13 mouse cellular contexts compared by ENCODE assay signal in the genomic region with DNA sequence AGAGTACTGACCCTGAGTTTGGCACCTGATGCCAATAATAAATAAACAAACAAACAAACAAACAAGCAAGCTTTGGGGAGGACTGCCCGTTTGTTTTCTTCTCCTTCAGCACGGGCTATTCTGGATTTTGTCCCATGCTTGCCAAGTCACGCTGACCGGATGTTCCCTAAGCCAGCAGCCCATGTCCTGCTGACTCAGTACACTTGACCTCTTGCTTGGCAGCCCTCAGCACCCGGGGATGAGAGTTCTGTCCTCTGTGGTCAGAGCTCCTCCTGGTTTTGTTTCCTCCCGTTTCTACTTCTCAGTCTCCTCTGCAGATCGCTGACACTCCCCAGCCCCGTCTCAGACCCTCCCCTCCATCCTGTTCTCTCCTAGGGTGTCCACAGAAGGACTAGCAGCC. TPM values are rescaled to one million over a fixed set of nuclear protein-coding genes. Genes with fewer than 3 reads are reported as not detected.
DNase-seq lines count a peak whose midpoint lies in the region; ATAC-seq and TF ChIP-seq lines count a peak whose summit lies in the region.
"Had no signal": no experiment of that assay in that cellular context is flagged by ENCODE, and none has a peak within 500 bp of the region (broad histone marks: within the 10 kb centered on the region; RNA-seq: fewer than 3 reads in every experiment).

No protein-coding gene starts in this region.

- TF ChIP-seq CTCF in stomach, postnatal 0 days (IDR thresholded peaks at IDR 0.05; ENCODE audit: low read depth): no peak

- ATAC-seq in embryonic facial prominence, embryonic 15.5 days (ENCODE audit: insufficient number of reproducible peaks, low FRiP score, low TSS enrichment, low read depth): 0 out of 2 replicates have a peak, but pooled peaks have one; percentile 11
- ATAC-seq in stomach, postnatal 0 days (ENCODE audit: low FRiP score, low TSS enrichment): 0 out of 2 replicates have a peak, but pooled peaks have one; percentile 45
- ATAC-seq in intestine, embryonic 15.5 days: no peak
- ATAC-seq: CD4-positive, CD25-positive, alpha-beta regulatory T cell, adult 4 months; midbrain, embryonic 16.5 days had no signal

- no peaks in the 10 kb centered on the region for H3K9me3 ChIP-seq in embryonic facial prominence, embryonic 15.5 days (replicated peaks)
- H3K9me3 ChIP-seq in embryonic facial prominence, embryonic 10.5 days: no peaks in the 10 kb centered on the region
- H3K9me3 ChIP-seq in stomach, postnatal 0 days (ENCODE audit: control insufficient read depth, low read length): no peaks in the 10 kb centered on the region
- H3K9me3 ChIP-seq in intestine, embryonic 15.5 days: no peaks in the 10 kb centered on the region
- H3K9me3 ChIP-seq: embryonic facial prominence, embryonic 13.5 days; hindbrain, embryonic 12.5 days; limb, embryonic 12.5 days had no signal

- no peaks in the 10 kb centered on the region for H3K27me3 ChIP-seq in embryonic facial prominence, embryonic 15.5 days
- peaks cover 14% of the 10 kb centered on the region; the same call in 1 of the 2 replicates for H3K27me3 ChIP-seq in embryonic facial prominence, embryonic 10.5 days (replicated peaks; ENCODE audit: low read depth, poor library complexity, severe bottlenecking)
- H3K27me3 ChIP-seq in stomach, postnatal 0 days (ENCODE audit: control insufficient read depth, insufficient read depth, low read length): no peaks in the 10 kb centered on the region
- H3K27me3 ChIP-seq in intestine, embryonic 15.5 days (replicated peaks): no peaks in the 10 kb centered on the region
- H3K27me3 ChIP-seq: embryonic facial prominence, embryonic 13.5 days had no signal

- H3K27ac ChIP-seq in embryonic facial prominence, embryonic 15.5 days (replicated peaks): no peak overlapping the region
- no peak overlapping the region for H3K27ac ChIP-seq in embryonic facial prominence, embryonic 10.5 days (replicated peaks)
- no peak overlapping the region for H3K27ac ChIP-seq in stomach, postnatal 0 days (replicated peaks)
- H3K27ac ChIP-seq in intestine, embryonic 15.5 days: no peak overlapping the region
- H3K27ac ChIP-seq: embryonic facial prominence, embryonic 13.5 days; hindbrain, embryonic 12.5 days; limb, embryonic 12.5 days had no signal

- H3K4me1 ChIP-seq in embryonic facial prominence, embryonic 15.5 days: peaks cover 12% of the 10 kb centered on the region; the same call in 1 of the 2 replicates
- peaks cover 9% of the 10 kb centered on the region for H3K4me1 ChIP-seq in embryonic facial prominence, embryonic 10.5 days
- H3K4me1 ChIP-seq in stomach, postnatal 0 days (replicated peaks; ENCODE audit: control insufficient read depth, insufficient read depth): 0 out of 2 replicates have a peak, but pooled peaks cover 2% of the 10 kb centered on the region
- H3K4me1 ChIP-seq in intestine, embryonic 15.5 days (replicated peaks): no peaks in the 10 kb centered on the region; the same call in 1 of the 2 replicates
- H3K4me1 ChIP-seq: hindbrain, embryonic 12.5 days had no signal

- H3K4me2 ChIP-seq in embryonic facial prominence, embryonic 15.5 days (replicated peaks): no peak overlapping the region
- H3K4me2 ChIP-seq in stomach, postnatal 0 days (replicated peaks; ENCODE audit: low read depth): no peak overlapping the region
- H3K4me2 ChIP-seq in intestine, embryonic 15.5 days (replicated peaks): no peak overlapping the region
- H3K4me2 ChIP-seq: embryonic facial prominence, embryonic 13.5 days; hindbrain, embryonic 12.5 days; limb, embryonic 12.5 days had no signal

- no peaks in the 10 kb centered on the region for H3K36me3 ChIP-seq in embryonic facial prominence, embryonic 15.5 days
- no peaks in the 10 kb centered on the region for H3K36me3 ChIP-seq in embryonic facial prominence, embryonic 10.5 days (replicated peaks)
- H3K36me3 ChIP-seq in stomach, postnatal 0 days (ENCODE audit: control insufficient read depth, insufficient read depth, low read length): no peaks in the 10 kb centered on the region
- H3K36me3 ChIP-seq in intestine, embryonic 15.5 days: no peaks in the 10 kb centered on the region
- H3K36me3 ChIP-seq: embryonic facial prominence, embryonic 13.5 days; hindbrain, embryonic 12.5 days; limb, embryonic 12.5 days had no signal

- no peak for DNase-seq in embryonic facial prominence, embryonic 10.5 days (ENCODE audit: low spot score)
- DNase-seq in lung, postnatal 10 days: peak; percentile 32
- DNase-seq in lung, postnatal 14 days: no peak
- DNase-seq in gastrocnemius, postnatal 25 days: peak; percentile 71
- no peak for DNase-seq in stomach, postnatal 0 days (ENCODE audit: low spot score)
- DNase-seq in left cerebral cortex, adult 9 months (ENCODE audit: low spot score in 2 of 2): no peak

- no peak for TF ChIP-seq EP300 in stomach, postnatal 0 days (optimal IDR thresholded peaks at IDR 0.05)

- 85% methylated on average over 8 of the region's 8 CpGs for WGBS in embryonic facial prominence, embryonic 15.5 days
- WGBS in embryonic facial prominence, embryonic 10.5 days: 85% methylated on average over 8 of the region's 8 CpGs
- WGBS in stomach, postnatal 0 days: 65% methylated on average over 8 of the region's 8 CpGs
- 73% methylated on average over 8 of the region's 8 CpGs for WGBS in intestine, embryonic 15.5 days

- H3K9ac ChIP-seq in embryonic facial prominence, embryonic 15.5 days: no peak overlapping the region
- no peak overlapping the region for H3K9ac ChIP-seq in stomach, postnatal 0 days (ENCODE audit: low read length)
- H3K9ac ChIP-seq in intestine, embryonic 15.5 days: no peak overlapping the region
- H3K9ac ChIP-seq: hindbrain, embryonic 12.5 days; limb, embryonic 12.5 days had no signal

- no peak overlapping the region for H3K4me3 ChIP-seq in embryonic facial prominence, embryonic 15.5 days (replicated peaks)
- no peak overlapping the region for H3K4me3 ChIP-seq in embryonic facial prominence, embryonic 10.5 days
- no peak overlapping the region for H3K4me3 ChIP-seq in stomach, postnatal 0 days (ENCODE audit: low read depth, low read length)
- H3K4me3 ChIP-seq in intestine, embryonic 15.5 days (replicated peaks): no peak overlapping the region
- H3K4me3 ChIP-seq: embryonic facial prominence, embryonic 13.5 days; hindbrain, embryonic 12.5 days; limb, embryonic 12.5 days had no signal

RNA-seq across cellular contexts. Expression of gene Ece1, which starts 24.2 kb away (rescaled TPM):
- polyA plus RNA-seq in embryonic facial prominence, embryonic 15.5 days (2015; fragmentation: Nextera tagmentation; extraction: Ambion mirVana): 65.5 and 74.6 TPM in 2 replicates
- 46.6 and 54.5 TPM in 2 replicates for polyA plus RNA-seq in embryonic facial prominence, embryonic 10.5 days (2016; fragmentation: Nextera tagmentation; extraction: Ambion mirVana)
- total RNA-seq in gastrocnemius, postnatal 25 days (2021): 10 to 100 TPM; 47.6 to 54.2 TPM
- 22.9 and 29.8 TPM in 2 replicates for polyA plus RNA-seq in stomach, postnatal 0 days (2015; fragmentation: Nextera tagmentation; extraction: Ambion mirVana)
- polyA plus RNA-seq in intestine, embryonic 15.5 days (2015; fragmentation: Nextera tagmentation; extraction: Ambion mirVana): 56.0 and 60.1 TPM in 2 replicates

RNA-seq across cellular contexts. Expression of gene Alpl, which starts 41.6 kb away (rescaled TPM):
- 155 and 160 TPM in 2 replicates for polyA plus RNA-seq in embryonic facial prominence, embryonic 15.5 days (2015; fragmentation: Nextera tagmentation; extraction: Ambion mirVana)
- polyA plus RNA-seq in embryonic facial prominence, embryonic 10.5 days (2016; fragmentation: Nextera tagmentation; extraction: Ambion mirVana): 12.9 and 18.7 TPM in 2 replicates
- total RNA-seq in gastrocnemius, postnatal 25 days (2021): 10 to 100 TPM; 13.1 to 14.4 TPM
- 2.0 and 2.5 TPM in 2 replicates for polyA plus RNA-seq in stomach, postnatal 0 days (2015; fragmentation: Nextera tagmentation; extraction: Ambion mirVana)
- 3.8 and 4.6 TPM in 2 replicates for polyA plus RNA-seq in intestine, embryonic 15.5 days (2015; fragmentation: Nextera tagmentation; extraction: Ambion mirVana)

Comparison
In these comparisons a context has a peak if more than half of its experiments do, and no peak if none do; other contexts are left out.
1. DNase-seq: peak in lung, postnatal 10 days (single experiment) and gastrocnemius, postnatal 25 days (single experiment); none in embryonic facial prominence, embryonic 10.5 days (single experiment), lung, postnatal 14 days (single experiment), stomach, postnatal 0 days (single experiment) and left cerebral cortex, adult 9 months (0 of 2).